Mouse (Mus musculus) thymus, postnatal 10 days (tissue): ENCODE data around the gene Itga9.

Experiments used
- DNase-seq, 2 experiments: peaks; one replicate each; pipeline ENCODE4 v3.0.0; 2021; ENCODE audit warnings: low spot score in 2 of 2

Gene Itga9

GRCm38 (mm10) chr9:118726550-118726949 lies 120.1 kb downstream of the Itga9 start:
- no peak for DNase-seq

- DNase-seq, result no peak
These were observed 121.8 kb downstream of the Itga9 start for GRCm38 (mm10) chr9:118728296-118728695.

GRCm38 (mm10) chr9:118728987-118729386 lies 122.5 kb downstream of the Itga9 start:
- DNase-seq, result no peak

- no peak for DNase-seq
These were observed 123.7 kb downstream of the Itga9 start for GRCm38 (mm10) chr9:118730172-118730571.

GRCm38 (mm10) chr9:118730871-118731390 lies 124.4 kb downstream of the Itga9 start:
- no peak for DNase-seq

GRCm38 (mm10) chr9:118731650-118732049 lies 125.2 kb downstream of the Itga9 start:
- no peak for DNase-seq

GRCm38 (mm10) chr9:118733601-118734000 lies 127.1 kb downstream of the Itga9 start:
- no peak for DNase-seq

GRCm38 (mm10) chr9:118737124-118737523 lies 130.6 kb downstream of the Itga9 start:
- DNase-seq, result no peak

GRCm38 (mm10) chr9:118737601-118738137 lies 131.2 kb downstream of the Itga9 start:
- no peak for DNase-seq

GRCm38 (mm10) chr9:118738311-118738710 lies 131.8 kb downstream of the Itga9 start:
- DNase-seq, result no peak

GRCm38 (mm10) chr9:118739071-118739470 lies 132.6 kb downstream of the Itga9 start:
- no peak for DNase-seq

- no peak for DNase-seq
These were observed 133.2 kb downstream of the Itga9 start for GRCm38 (mm10) chr9:118739659-118740058.

- DNase-seq, result no peak
These were observed 134.8 kb downstream of the Itga9 start for GRCm38 (mm10) chr9:118741268-118741667.

- DNase-seq, result no peak
These were observed 143.0 kb downstream of the Itga9 start for GRCm38 (mm10) chr9:118749335-118749949.

- DNase-seq, result peak in 1 of 2 experiments; percentile 33
These were observed 144.3 kb downstream of the Itga9 start for GRCm38 (mm10) chr9:118750828-118751227.

GRCm38 (mm10) chr9:118752376-118752775 lies 145.9 kb downstream of the Itga9 start:
- peak; percentile 59 to 62 for DNase-seq

GRCm38 (mm10) chr9:118759462-118759861 lies 153.0 kb downstream of the Itga9 start:
- no peak for DNase-seq

- no peak for DNase-seq
These were observed 155.6 kb downstream of the Itga9 start for GRCm38 (mm10) chr9:118761953-118762590.

- no peak for DNase-seq
These were observed 156.3 kb downstream of the Itga9 start for GRCm38 (mm10) chr9:118762759-118763158.

- no peak for DNase-seq
These were observed 156.7 kb downstream of the Itga9 start for GRCm38 (mm10) chr9:118763203-118763602.

- no peak for DNase-seq
These were observed 157.2 kb downstream of the Itga9 start for GRCm38 (mm10) chr9:118763646-118764045.

- DNase-seq, result no peak
These were observed 158.6 kb downstream of the Itga9 start for GRCm38 (mm10) chr9:118765059-118765458.

GRCm38 (mm10) chr9:118767008-118767407 lies 160.5 kb downstream of the Itga9 start:
- DNase-seq, result no peak
